Mouse (Mus musculus) lung, adult 2 months (tissue): ENCODE data around the gene Mdh2.

Experiments
- CTCF ChIP-seq: fragments of 200-500 bp; IDR thresholded peaks from 2 replicates; pipeline ENCODE4 v1.5.1; 2011; ENCODE audit warnings: mild to moderate bottlenecking, low read length, control low read depth; ENCODE audit not compliant: insufficient read depth
- POLR2A ChIP-seq: fragments of 200-500 bp; IDR thresholded peaks from 2 replicates; pipeline ENCODE4 v1.6.1; 2011; ENCODE audit warnings: low read depth, mild to moderate bottlenecking, control low read depth, low read length, borderline replicate concordance; ENCODE audit errors: extremely low read depth

DNA sequence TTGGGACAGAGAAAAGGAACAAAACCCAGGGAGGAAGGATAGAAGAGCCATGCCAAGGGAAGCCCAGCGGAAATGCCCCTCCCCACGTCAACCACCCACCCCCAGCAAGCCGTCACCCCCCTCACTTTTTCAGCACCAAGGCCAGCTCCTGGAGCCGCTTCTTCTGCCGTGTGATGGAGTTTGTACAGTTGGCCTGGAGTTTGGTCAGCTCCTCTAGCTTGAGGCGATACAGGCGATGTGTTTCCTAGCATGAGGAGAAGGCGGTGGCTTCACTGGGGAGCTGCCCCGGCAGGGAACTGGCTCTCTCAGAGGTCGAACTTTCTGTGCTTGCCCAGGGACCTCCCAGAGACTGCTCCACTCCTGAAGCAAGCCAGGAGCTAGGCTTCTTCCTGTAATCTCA, 36.1 kb upstream of the Mdh2 start:
- TF ChIP-seq CTCF (no peak), POLR2A (no peak)
